Mouse (Mus musculus) v-Abl transformed pro-B cells (cell line): ENCODE data around the gene Ccl17.
"Not testable (repeated sequence)": the region's sequence is repeated elsewhere in the genome, so short reads cannot be mapped to it uniquely, and the experiment has no call there.

ENCODE experiments used
- in situ Hi-C, 2 experiments: fragments of 400-800 bp; cut with MboI; formaldehyde crosslinking; loops; one replicate each; pipeline ENCODE4 v1.15.1; 2025; ENCODE audit not compliant: unreplicated experiment in 2 of 2

Gene Ccl17

DNA sequence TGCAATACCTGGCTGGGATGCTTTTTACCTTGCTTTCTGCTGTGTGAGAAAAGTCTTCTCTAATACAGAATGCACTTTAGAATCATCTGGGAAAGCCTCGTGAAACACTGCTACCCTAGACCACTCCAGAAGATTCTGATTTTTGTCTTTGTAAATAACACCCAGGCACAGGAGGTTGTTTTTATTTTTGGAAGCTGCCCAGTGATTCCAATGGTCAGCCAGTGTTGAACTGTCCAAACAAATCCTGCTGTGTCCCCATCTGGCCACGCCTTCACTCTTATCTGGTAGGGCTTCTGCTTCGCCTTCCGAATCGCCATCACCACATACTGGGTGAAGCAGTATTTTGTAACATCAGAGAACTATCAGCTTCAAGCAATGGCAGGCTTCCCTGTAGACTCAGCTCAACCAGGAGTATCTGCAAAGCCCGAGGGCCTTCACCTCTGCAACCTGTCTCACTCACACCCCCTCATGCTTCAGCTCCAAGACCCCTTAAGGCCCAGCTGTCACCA, 9.5 kb downstream of the Ccl17 start:
- in situ Hi-C loops, result loop anchor here (5.0 to 25.0 kb wide), 5 partner anchors 88 to 507 kb away; no protein-coding TSS in a partner anchor

DNA sequence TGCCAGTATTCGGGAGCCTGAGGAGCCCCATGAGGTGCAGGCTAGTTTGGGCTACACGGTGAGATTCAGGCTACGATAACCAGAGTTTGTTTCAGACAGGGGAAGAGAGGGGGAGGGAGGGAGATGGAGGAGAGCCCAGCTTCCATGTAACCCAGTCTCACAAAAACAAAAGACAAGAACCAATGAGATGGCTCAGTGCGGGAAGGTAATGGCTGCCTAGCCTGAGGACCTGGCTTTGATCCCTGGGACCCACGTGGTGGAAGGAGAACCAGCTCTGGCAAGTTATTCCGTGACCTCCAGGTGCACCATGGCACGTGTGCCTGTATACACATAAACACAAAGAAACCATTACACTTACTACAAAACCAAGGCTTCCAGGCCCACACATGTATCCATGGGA, 10.3 kb downstream of the Ccl17 start:
- in situ Hi-C loops, result loop anchor here in 1 of 2 experiments (5.0 to 25.0 kb wide), 2 partner anchors 87 to 508 kb away; no protein-coding TSS in a partner anchor

DNA sequence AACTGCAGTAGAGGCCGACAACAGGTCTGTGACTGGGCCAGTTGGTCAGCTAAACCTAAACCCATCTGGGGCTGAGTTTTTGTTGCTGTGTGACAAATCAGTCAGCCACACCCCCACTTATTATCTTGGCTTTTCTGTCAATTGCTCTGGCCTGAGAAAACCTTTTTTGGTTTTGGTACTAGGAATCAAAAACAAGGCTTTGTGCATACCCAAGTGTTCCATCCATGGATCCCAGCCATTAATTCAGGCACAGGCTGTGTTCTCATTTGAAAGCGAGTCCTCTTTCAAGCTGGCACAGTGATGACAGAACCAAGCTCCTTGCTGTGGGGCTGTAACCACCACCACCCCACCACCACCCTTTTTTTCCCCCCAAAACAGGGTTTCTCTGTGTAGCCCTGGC, 11.1 kb downstream of the Ccl17 start:
- in situ Hi-C loops, result loop anchor here in 1 of 2 experiments (5.0 to 25.0 kb wide), 2 partner anchors 86 to 509 kb away; no protein-coding TSS in a partner anchor

DNA sequence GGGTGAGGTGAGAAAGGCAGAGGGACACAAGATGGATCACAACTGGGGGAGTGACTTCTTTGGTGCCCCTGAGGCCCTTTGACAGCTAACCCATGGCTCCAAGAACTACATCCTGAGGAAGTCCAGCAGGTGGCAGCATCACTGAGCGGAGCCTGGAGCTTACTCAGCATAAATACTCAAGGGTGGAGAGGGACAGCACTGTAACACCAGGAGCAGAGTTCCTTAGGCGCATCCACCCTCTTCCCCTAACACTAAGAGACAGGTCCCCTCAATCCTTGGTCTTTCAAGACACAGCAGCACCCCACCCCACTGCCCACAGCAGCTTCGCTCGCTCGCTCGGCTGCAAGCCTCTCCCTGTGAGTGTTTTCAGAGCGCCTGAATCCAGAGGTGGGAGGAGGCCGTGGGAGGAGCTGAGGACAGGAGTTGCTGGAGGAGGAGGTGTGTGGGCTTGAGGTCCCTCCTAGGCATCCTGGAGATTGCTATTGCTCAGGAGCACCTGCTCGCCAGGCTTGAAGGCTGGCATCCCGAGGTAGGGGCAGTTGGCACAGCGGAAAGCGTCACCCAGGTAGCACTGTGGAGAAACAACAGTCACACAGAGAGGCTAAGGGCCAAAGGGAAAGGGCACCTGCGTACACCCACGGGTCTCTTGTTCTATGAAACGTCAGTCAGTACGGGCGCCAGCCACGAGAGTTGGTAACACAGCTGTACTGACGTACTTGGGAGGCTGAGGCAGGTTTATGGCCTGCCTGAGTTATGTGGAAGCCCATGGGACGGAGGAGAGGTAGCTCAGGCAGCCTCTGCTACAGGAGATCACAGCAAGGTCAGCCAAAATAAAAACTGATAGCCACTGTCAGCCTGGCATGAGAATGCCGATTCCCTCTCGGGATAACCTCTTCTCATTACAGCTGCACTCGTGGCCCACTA, 12.6 kb downstream of the Ccl17 start:
- in situ Hi-C loops, result loop anchor here in 1 of 2 experiments (5.0 to 25.0 kb wide), 2 partner anchors 84 to 511 kb away; no protein-coding TSS in a partner anchor

DNA sequence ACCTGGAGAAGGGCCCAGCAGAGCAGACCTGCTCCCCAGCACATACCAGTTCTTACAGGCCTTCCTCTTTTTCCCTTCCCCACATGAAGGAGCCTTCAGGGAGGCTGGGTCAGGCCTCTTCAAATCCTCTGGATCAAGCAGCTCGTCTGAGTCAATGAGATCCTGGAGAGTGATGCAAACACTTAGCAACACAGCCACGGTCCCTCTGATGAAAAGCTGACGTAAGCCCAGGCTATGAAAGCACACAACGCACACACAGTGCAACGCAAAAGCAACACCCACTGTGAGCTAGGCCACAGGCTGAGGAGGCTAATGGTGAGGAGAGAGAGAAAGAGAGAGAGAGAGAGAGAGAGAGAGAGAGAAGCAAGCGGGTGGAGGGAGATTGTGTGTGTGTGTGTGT, 14.9 kb downstream of the Ccl17 start:
- in situ Hi-C loops, result no loop called here

DNA sequence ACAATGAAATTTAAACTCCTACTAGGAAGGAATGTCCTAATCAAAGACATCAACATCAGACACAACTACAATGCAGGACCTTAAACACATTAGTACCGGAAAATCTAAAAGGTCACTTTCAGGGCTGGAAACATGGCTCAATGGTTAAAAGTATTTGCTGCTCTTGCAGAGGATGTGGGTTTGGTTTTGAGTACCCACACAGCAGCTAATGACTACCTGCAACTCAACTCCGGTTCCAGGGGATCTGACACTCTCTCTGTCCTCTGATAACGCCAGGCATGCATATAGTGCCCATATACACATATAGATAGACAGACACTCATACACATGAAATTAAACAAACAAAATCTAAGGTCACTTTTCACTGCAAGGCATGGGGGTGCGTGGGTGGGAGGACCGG, 16.0 kb downstream of the Ccl17 start:
- in situ Hi-C loops, result no loop called here

DNA sequence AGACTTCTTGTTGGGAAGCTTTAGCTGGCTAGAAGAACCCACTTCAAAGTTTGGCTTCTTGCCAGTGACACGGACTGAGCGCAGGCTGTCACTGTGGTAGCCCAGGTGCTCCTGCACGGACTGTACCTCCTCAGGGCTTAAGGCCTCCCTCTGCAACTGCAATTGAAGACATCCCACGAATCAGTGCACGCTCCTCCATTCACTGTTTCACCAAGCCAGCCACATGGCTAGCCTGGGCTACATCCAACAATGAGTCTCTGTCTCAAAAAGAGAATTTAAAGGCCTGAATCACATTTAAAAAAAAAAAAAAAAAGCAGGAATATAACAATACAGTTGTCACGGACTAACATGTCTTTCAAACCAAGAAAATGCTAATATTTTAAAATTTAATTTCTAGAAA, 18.0 kb downstream of the Ccl17 start:
- in situ Hi-C loops, result no loop called here

DNA sequence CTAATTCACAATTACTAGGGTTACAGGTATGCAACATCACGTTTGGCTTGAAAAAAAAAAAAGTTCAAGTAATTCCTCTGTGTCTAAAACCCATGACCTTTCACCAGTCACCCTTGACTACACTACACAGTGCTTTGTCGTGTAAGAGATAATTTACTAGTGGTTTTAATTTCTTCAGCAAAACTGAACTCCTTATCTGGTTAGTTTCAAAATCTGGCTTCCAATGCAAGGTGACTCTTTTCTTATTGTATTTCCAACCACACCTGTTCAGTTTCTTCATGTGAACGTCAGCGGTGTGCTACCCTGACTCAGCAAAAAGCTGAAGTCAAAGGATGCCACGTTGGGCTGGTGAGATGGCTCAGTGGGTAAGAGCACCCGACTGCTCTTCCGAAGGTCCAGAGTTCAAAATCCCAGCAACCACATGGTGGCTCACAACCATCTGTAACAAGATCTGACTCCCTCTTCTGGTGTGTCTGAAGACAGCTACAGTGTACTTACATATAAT, 23.7 kb downstream of the Ccl17 start:
- in situ Hi-C loops, result not testable (repeated sequence)

DNA sequence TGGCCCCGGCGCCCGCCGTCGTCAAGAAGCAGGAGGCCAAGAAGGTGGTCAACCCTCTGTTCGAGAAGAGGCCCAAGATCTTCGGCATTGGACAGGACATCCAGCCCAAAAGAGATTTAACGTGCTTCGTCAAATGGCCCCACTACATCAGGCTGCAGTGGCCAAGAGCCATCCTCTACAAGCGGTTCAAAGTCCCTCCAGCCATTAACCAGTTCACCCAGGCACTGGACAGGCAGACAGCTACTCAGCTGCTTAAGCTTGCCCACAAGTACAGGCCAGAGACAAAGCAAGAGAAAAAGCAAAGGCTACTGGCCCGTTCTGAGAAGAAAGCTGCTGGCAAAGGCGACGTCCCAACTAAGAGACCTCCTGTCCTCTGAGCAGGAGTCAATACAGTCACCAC, 25.5 kb downstream of the Ccl17 start:
- in situ Hi-C loops, result not testable (repeated sequence)

DNA sequence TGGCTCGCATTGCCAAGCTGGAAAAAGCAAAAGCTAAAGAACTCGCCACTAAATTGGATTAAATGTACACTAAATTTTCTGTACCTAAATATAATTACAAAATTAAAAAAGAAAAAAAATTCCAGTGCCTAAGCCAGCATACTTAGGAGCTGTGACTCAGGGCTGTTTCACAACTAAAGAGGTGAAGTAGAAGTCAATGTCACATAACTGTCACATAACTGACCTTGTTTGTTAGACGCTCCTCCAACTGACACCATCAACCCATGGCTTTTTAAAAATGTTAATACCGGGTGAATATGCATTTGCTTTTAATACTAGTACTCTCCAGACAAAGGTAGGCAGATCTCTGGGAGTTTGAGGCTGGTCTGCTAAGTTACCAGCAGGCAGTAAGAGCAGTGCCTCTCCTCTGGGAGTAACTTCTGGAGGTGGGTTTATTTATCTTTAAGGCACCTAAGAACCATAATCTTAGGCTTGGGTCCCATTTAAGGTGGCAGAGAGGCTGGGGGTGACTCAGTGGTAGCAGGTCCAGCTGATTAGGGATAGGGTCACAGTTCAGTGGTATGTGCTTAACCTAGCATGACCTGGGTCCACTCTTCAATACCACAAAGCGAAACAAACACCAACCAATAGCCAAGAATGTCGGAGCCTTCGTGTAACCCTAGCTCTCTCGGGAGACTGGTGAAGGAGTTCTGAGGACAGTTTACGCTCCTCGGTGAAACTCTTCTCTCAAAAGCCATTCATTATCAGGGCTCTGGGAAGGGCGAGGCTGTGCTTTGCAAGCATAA, 26.4 kb downstream of the Ccl17 start:
- in situ Hi-C loops, result no loop called here

DNA sequence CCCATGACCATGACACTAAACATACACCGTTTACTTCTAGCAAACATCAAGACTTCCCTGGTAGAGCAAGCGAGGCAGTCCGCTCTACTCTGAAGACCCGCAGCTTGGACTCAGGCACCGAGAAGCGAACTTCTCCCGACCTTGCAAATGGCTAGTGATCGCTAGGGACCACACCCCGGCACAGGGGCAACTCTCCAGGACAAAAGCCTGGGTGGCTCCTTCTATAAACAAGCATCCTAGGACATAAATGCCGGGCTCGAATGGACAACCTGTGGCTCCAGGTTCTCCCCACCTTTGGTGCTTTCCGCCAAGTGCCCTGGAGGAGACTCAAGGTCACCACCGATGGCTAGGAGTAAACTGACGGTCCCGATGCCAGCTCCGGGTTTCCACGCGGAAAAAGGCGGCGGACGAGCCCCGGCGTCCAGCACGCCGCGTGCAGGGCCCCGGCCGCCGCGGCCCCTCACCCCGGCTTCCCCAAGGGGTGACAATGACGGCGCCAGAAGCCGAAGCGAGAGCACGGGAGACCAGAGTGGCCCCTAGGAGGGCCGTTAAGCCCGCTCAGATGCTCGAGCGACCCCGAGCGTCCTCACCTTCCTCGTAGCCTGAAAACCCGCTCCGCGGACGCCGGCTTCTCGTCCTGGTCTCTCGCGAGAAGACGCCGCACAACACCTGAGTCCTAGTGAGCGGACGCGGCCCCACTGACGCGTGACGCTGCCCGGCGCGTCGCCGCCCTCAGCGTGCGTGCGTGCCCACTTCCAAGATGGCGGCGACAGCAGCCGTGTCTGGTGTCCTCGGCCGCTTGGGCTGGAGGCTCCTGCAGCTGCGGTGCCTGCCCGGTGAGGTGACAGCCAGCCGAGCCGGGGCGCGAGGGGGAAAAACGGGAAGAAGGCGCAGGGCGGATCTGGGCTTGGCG, 27.7 kb downstream of the Ccl17 start, which contains the start of the genes Coq9 and Ciapin1:
TSS of gene Coq9 (plus strand) at position 660 of the 913 bp plus-strand sequence.
TSS of gene Ciapin1 (minus strand) at position 697 of the 913 bp plus-strand sequence.
- in situ Hi-C loops, result no loop called here

DNA sequence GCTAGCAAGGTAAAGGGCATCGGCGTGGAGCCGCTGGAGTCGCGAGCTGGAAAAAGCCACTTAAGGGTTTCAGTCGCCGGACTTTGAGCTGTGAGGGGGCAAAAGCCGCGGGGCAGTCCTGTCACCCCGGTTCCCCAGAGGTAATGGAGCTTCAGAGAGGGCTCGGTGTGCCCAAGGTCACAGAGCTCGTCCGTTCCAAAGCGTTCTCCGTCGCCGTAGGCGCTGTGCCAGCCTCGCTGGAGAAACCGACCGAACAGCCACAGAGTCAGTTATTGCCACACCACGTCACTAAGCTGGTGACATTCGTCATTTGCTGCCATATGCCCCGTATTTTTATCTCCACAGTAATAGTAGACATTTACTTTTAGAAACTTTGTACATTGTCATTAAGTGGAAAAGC, 28.3 kb downstream of the Ccl17 start:
- in situ Hi-C loops, result no loop called here

DNA sequence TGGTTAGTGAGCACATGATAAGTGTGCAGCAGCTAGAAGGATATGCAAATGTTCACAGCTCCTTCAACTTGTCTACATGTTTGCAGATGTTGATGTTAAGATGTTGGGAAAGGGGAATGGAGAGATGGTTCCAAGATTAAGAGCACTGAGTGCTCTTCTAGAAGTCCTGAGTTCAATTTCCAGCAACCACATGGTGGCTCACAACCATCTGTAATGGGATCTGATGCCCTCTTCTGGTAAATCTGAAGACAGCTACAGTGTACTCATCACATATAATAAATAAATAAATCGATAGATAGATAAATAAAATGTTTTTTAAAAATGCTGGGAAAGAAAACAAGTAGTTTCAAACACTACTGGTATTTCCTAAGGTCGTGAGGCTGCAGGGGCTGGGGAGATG, 30.9 kb downstream of the Ccl17 start:
- in situ Hi-C loops, result no loop called here

DNA sequence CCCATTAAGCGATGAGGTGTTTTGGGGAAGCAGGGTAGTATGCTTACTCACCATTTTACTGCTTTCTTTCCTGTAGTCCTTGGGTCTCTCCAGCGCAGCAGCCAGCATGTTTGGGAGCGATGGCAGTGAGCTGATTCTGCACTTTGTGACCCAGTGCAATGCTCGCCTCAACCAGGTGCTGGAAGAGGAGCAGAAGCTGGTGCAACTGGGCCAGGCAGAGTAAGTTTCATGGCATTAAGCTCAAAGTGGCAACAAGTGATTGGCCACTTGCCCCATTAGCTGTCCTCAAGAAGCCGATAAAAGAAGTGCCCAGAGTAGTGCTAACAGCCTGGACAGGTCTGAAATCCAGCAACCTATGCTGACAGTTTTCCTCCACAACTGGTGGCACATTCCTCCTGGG, 39.8 kb downstream of the Ccl17 start:
- in situ Hi-C loops, result no loop called here

DNA sequence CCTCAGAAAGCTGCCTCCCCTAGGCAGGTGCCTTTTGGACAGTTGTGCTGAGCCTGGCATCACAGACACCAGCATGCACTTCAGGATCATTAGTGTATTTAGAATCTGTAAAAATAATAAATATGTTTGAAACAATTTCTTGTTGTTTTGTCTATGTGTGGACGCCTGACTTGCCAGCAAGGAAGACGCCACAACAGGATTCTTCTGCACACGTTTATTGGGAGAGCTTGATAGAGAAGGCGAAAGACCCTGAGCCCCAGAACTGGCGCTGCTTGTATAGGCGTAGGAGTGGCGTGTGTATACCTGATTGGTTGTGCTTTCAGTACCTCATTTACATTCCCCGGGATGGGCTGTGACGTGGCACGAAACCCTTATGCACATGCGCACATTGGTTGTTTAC, 44.5 kb downstream of the Ccl17 start:
- in situ Hi-C loops, result not testable (repeated sequence)

DNA sequence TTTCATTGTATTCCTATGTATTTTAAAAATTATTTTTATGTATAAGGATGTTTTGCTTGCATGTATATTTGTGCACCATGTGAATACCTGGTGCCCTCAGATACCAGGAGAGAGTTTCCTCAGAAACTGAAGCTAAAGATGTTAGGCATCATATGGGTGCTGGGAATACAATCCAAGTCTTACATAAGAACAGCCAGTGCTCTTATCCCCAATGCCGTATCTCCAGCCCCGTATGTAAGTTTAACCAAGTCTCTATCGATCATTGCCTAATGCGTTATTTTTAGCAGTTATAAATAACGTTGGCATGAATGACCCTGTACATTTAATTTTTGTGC, 46.7 kb downstream of the Ccl17 start:
- in situ Hi-C loops, result no loop called here

DNA sequence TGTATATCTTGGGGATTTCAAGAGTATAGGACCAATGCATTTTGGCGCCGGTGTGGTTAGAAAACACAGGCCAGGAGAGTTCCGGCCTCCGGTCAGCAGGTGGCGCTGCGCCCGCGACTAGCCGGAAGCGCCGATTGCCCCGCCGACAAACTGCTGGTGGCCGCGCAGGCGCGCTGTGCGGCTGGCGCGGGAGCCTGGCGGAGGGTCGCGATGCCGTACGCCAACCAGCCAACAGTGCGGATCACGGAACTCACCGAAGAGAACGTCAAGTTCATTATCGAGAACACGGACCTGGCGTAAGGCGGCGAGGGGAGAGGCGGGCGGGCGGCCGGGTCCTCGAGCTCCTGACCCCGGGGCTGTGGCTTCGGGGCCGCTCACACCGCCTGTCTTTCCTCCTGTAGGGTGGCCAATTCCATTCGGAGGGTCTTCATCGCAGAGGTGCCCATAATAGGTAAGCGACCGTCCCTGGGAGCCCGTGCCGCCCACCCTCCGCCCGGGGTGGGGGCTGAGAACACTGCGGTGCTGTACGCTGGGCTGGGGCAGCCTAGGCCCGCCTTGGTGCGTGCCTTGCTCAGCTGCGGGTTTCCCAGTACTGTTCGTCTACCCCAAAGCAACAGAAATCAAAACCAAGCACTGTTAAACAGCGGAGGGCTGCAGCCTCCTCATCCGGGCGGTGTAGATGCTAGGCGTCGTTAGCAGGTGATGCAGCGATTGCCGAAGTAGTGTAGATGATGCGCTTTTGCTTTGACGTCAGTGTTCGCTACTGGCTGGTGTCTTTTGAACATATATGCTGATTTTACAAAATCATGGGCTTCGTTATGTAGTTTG, 47.3 kb downstream of the Ccl17 start, which contains the start of gene Polr2c:
TSS of gene Polr2c (plus strand) at position 105 of the 828 bp plus-strand sequence.
- in situ Hi-C loops, result no loop called here

DNA sequence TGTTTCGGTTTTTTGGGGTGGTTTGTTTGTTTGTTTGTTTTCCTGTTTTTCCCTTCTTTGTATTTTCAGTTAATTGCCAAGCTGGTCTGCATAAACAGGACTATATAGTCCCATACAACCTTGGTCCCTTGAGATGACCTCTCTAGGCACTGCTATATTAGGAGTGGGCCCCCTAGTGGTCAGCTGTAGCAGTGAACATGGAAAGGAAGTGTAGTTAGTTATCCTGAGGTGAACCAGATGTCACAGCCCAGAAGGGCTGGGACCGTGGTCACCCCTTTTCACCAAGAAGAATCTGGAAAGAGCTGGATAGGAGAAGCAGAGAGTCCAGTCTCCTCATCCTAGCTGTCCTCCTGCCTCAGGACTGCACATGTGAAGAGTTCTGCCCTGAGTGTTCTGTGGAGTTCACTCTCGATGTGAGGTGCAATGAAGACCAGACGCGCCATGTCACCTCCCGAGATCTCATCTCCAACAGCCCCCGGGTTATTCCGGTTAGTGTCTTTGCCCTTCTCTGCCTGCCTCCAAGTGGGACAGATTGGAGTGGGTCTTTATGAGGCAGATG, 51.2 kb downstream of the Ccl17 start:
- in situ Hi-C loops, result no loop called here
